Mouse (Mus musculus): ENCODE data around the gene Rgs1. TPM values are rescaled to one million over a fixed set of nuclear protein-coding genes. Genes with fewer than 3 reads are reported as not detected.

Rgs1 gene
- 0.06 TPM in 1 of 2 replicates, not detected in the other for polyA plus RNA-seq (2012)

GRCm38 (mm10) chr1:144248923-144249322, at the start of gene Rgs1:
Rgs1 (minus strand) TSS chr1:144249242.
- Histone ChIP-seq H3K27me3 (ENCODE audit: control insufficient read depth) (no peaks in the 10 kb centered on the region), H3K4me3 (replicated peaks) (no peak within 1 kb of the TSS)
- TF ChIP-seq TAL1 (IDR thresholded peaks at IDR 0.05; ENCODE audit: low read length): no peak
- no peak for TF ChIP-seq GATA1 (IDR thresholded peaks at IDR 0.05; ENCODE audit: low read length)

GRCm38 (mm10) chr1:144283020-144284014, 34.3 kb upstream of the Rgs1 start:
- TF ChIP-seq TAL1 (IDR thresholded peaks at IDR 0.05; ENCODE audit: low read length) (no peak), GATA1 (IDR thresholded peaks at IDR 0.05; ENCODE audit: low read length) (no peak)
- H3K36me3 ChIP-seq (ENCODE audit: control insufficient read depth): no peaks in the 10 kb centered on the region
- H3K9me3 ChIP-seq (ENCODE audit: control insufficient read depth, low read length): no peaks in the 10 kb centered on the region
- no peak overlapping the region for H3K4me3 ChIP-seq (replicated peaks)
- no peaks in the 10 kb centered on the region for H3K4me1 ChIP-seq (ENCODE audit: control insufficient read depth)
- H3K27me3 ChIP-seq (ENCODE audit: control insufficient read depth): no peaks in the 10 kb centered on the region

More at GRCm38 (mm10) chr1:144248923-144249322, at the start of gene Rgs1:
- Histone ChIP-seq H3K9me3 (ENCODE audit: control insufficient read depth, low read length) (no peaks in the 10 kb centered on the region), H3K36me3 (ENCODE audit: control insufficient read depth) (no peaks in the 10 kb centered on the region), H3K4me1 (ENCODE audit: control insufficient read depth) (no peaks in the 10 kb centered on the region)

- Histone ChIP-seq H3K4me1 (ENCODE audit: control insufficient read depth) (no peaks in the 10 kb centered on the region), H3K4me3 (replicated peaks) (no peak overlapping the region), H3K9me3 (ENCODE audit: control insufficient read depth, low read length) (no peaks in the 10 kb centered on the region), H3K36me3 (ENCODE audit: control insufficient read depth) (no peaks in the 10 kb centered on the region), H3K27me3 (ENCODE audit: control insufficient read depth) (no peaks in the 10 kb centered on the region)
- TF ChIP-seq TAL1 (IDR thresholded peaks at IDR 0.05; ENCODE audit: low read length) (no peak), GATA1 (IDR thresholded peaks at IDR 0.05; ENCODE audit: low read length) (no peak)
Observed at GRCm38 (mm10) chr1:144280056-144280455, 31.0 kb upstream of the Rgs1 start.

- H3K4me1 ChIP-seq (ENCODE audit: control insufficient read depth): no peaks in the 10 kb centered on the region
- H3K27me3 ChIP-seq (ENCODE audit: control insufficient read depth): no peaks in the 10 kb centered on the region
- no peak overlapping the region for H3K4me3 ChIP-seq (replicated peaks)
- no peak for TF ChIP-seq TAL1 (IDR thresholded peaks at IDR 0.05; ENCODE audit: low read length)
- no peak for TF ChIP-seq GATA1 (IDR thresholded peaks at IDR 0.05; ENCODE audit: low read length)
- H3K9me3 ChIP-seq (ENCODE audit: control insufficient read depth, low read length): no peaks in the 10 kb centered on the region
- no peaks in the 10 kb centered on the region for H3K36me3 ChIP-seq (ENCODE audit: control insufficient read depth)
Observed at GRCm38 (mm10) chr1:144272991-144273390, 23.9 kb upstream of the Rgs1 start.

- no peaks in the 10 kb centered on the region for H3K27me3 ChIP-seq (ENCODE audit: control insufficient read depth)
- H3K9me3 ChIP-seq (ENCODE audit: control insufficient read depth, low read length): no peaks in the 10 kb centered on the region
- no peaks in the 10 kb centered on the region for H3K36me3 ChIP-seq (ENCODE audit: control insufficient read depth)
- no peaks in the 10 kb centered on the region for H3K4me1 ChIP-seq (ENCODE audit: control insufficient read depth)
- TF ChIP-seq GATA1 (IDR thresholded peaks at IDR 0.05; ENCODE audit: low read length): no peak
- no peak for TF ChIP-seq TAL1 (IDR thresholded peaks at IDR 0.05; ENCODE audit: low read length)
- no peak overlapping the region for H3K4me3 ChIP-seq (replicated peaks)
Observed at GRCm38 (mm10) chr1:144269112-144269511, 20.1 kb upstream of the Rgs1 start.

DNA sequence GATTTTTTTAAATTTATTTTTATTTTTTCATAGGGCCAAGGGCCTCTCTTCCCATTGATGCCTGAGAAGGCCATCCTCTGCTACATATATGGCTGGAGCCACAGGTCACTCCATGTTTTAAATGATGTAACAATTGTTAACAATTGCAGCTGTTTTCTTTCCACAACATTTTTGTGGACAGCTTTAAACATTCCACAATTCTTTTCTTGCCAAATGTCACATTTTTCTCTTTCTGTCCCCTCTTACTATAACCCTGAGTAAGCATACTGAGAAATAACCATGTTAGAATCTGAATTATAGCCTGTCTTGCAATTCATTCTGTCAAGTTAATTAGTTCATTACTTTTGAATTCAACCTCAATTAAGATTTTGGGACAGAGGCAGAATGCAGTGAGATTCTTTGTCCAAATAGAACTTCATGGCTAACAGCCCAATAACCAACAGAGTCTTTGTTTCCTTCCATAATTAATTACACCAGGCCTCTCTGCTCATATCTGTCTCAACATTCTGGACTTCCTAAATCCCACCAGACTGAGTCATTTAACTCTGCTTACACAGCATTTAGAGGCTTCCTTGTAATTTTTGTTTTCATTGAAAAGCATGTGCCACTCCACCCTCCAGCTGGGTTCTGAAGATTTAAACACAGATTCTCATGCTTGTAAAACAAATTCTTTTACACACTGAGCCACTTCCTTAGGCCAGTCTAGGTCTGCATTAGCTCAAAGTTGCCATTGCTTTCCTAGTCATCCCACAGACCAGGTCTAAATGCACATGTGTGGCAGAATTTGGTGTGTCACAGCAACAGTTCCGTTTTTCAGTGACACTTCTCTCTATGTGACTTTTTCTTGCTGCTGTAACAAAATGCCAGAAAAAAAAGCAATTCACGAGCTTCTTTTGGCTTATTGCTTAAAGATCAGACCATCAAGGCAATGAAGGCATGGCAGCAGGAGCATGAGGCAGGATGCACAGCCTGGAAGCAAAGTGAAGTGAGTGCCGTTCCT, 18.7 kb upstream of the Rgs1 start:
- Histone ChIP-seq H3K27me3 (ENCODE audit: control insufficient read depth) (no peaks in the 10 kb centered on the region), H3K4me3 (replicated peaks) (no peak overlapping the region), H3K4me1 (ENCODE audit: control insufficient read depth) (no peaks in the 10 kb centered on the region), H3K36me3 (ENCODE audit: control insufficient read depth) (no peaks in the 10 kb centered on the region), H3K9me3 (ENCODE audit: control insufficient read depth, low read length) (no peaks in the 10 kb centered on the region)
- TF ChIP-seq TAL1 (IDR thresholded peaks at IDR 0.05; ENCODE audit: low read length): no peak
- TF ChIP-seq GATA1 (IDR thresholded peaks at IDR 0.05; ENCODE audit: low read length): no peak

GRCm38 (mm10) chr1:144264000-144264399, 15.0 kb upstream of the Rgs1 start:
- no peak overlapping the region for H3K4me3 ChIP-seq (replicated peaks)
- H3K27me3 ChIP-seq (ENCODE audit: control insufficient read depth): no peaks in the 10 kb centered on the region
- no peaks in the 10 kb centered on the region for H3K9me3 ChIP-seq (ENCODE audit: control insufficient read depth, low read length)
- no peaks in the 10 kb centered on the region for H3K36me3 ChIP-seq (ENCODE audit: control insufficient read depth)
- H3K4me1 ChIP-seq (ENCODE audit: control insufficient read depth): no peaks in the 10 kb centered on the region
- TF ChIP-seq GATA1 (IDR thresholded peaks at IDR 0.05; ENCODE audit: low read length): no peak
- no peak for TF ChIP-seq TAL1 (IDR thresholded peaks at IDR 0.05; ENCODE audit: low read length)

DNA sequence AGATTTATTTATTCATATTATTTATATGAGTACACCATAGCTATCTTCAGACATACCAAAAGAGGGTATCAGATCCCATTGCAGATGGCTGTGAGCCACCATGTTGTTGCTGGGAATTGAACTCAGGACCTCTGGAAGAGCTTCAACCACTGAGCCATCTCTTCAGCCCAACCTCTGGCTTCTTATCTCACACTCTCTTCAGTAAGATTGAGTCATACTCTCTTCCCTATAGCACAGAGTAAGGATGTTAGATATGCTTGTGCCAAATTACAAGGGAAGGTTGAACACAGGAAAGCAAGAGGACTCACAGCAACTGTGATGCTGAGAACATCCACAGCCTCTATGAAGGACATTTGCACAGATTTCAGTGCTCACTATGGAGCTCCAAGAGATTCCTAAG, 13.0 kb upstream of the Rgs1 start:
- Histone ChIP-seq H3K4me3 (replicated peaks) (no peak overlapping the region), H3K4me1 (ENCODE audit: control insufficient read depth) (no peaks in the 10 kb centered on the region), H3K27me3 (ENCODE audit: control insufficient read depth) (no peaks in the 10 kb centered on the region), H3K9me3 (ENCODE audit: control insufficient read depth, low read length) (no peaks in the 10 kb centered on the region), H3K36me3 (ENCODE audit: control insufficient read depth) (no peaks in the 10 kb centered on the region)
- TF ChIP-seq TAL1 (IDR thresholded peaks at IDR 0.05; ENCODE audit: low read length) (no peak), GATA1 (IDR thresholded peaks at IDR 0.05; ENCODE audit: low read length) (no peak)
